Mouse (Mus musculus): Measurements from ENCODE around the gene Armc6. TPM values are rescaled to one million over a fixed set of nuclear protein-coding genes. Genes with fewer than 3 reads are reported as not detected.

Armc6 gene
- polyA plus RNA-seq, 1 experiment from 2014 or later = 31.5 TPM

DNA sequence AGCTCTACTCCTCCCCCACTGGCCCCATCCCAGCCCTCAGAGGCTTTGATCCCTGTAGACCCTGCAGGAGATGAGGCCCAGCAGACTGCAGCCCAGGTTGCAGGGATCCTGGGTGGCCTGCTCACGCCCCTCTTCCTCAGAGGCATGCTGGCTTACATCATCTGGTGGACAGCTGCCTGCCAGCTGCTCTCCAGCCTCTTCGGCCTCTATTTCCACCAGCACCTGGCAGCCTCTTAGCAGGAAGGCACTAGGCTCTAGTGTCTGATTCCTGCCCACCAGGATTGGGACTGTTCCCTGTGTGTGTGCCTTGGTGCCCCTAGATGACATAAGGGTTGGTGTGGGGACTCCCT, 52.4 kb downstream of the Armc6 start:
- no peak overlapping the region for H3K27ac ChIP-seq (ENCODE audit: low read length)
- H3K4me2 ChIP-seq (replicated peaks; ENCODE audit: low read depth, low read length) = no peak overlapping the region
- no peak for ATAC-seq (ENCODE audit: low FRiP score, low TSS enrichment)
- 41% methylated on average over 2 of the region's 2 CpGs for WGBS
- no peak overlapping the region for H3K9ac ChIP-seq (replicated peaks; ENCODE audit: low read length)
- no peaks in the 10 kb centered on the region for H3K4me1 ChIP-seq (ENCODE audit: insufficient read depth, low read length)
- H3K27me3 ChIP-seq (ENCODE audit: insufficient read depth, low read length) = no peaks in the 10 kb centered on the region
- no peaks in the 10 kb centered on the region for H3K9me3 ChIP-seq (ENCODE audit: low read length)
- no peak overlapping the region for H3K4me3 ChIP-seq (ENCODE audit: low read length)
- peaks cover 14% of the 10 kb centered on the region; the same call in 1 of the 2 replicates for H3K36me3 ChIP-seq (ENCODE audit: insufficient read depth, low read length)

DNA sequence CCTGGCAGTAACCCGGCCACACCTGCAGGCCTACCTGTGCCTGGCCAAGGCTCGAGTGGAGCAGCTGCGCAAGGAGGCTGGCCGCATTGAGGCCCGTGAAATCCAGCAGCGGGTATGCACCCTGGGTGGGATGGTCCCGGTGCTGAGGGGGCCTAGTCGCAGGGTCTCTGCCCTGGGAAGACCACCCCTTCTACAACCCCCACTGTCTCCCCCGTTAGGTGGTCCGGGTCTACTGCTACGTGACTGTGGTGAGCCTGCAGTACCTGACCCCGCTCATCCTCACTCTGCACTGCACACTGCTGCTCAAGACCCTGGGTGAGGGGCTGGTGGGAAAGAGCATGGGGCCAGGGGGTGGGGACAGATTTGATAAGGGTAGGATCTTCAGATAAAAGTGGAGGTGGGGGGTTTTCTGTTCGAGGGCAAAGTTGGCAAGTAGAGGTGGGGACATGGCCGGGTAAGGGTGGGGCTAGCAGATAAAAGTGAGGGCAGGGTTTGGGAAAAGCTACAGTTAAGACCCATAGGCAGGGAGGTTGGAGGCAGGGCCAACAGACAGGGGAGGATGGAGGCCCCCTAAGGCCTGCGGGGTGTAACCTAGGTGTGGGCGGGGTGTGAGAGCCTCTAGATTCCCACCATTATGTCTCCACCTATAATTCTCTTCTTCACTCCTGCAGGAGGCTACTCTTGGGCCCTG, 52.9 kb downstream of the Armc6 start:
- H3K27ac ChIP-seq (ENCODE audit: low read length) = no peak overlapping the region
- H3K27me3 ChIP-seq (ENCODE audit: insufficient read depth, low read length) = no peaks in the 10 kb centered on the region
- no peak overlapping the region for H3K9ac ChIP-seq (replicated peaks; ENCODE audit: low read length)
- WGBS = 59% methylated on average over 16 of the region's 16 CpGs
- H3K4me1 ChIP-seq (ENCODE audit: insufficient read depth, low read length) = no peaks in the 10 kb centered on the region
- no peak overlapping the region for H3K4me2 ChIP-seq (replicated peaks; ENCODE audit: low read depth, low read length)
- ATAC-seq (ENCODE audit: low FRiP score, low TSS enrichment) = no peak
- no peaks in the 10 kb centered on the region for H3K9me3 ChIP-seq (ENCODE audit: low read length)
- H3K4me3 ChIP-seq (ENCODE audit: low read length) = no peak overlapping the region
- H3K36me3 ChIP-seq (ENCODE audit: insufficient read depth, low read length) = peaks cover 19% of the 10 kb centered on the region; the same call in 1 of the 2 replicates

GRCm38 (mm10) chr8:70179082-70179481, 55.2 kb downstream of the Armc6 start:
- Histone ChIP-seq H3K4me2 (replicated peaks; ENCODE audit: low read depth, low read length) (no peak overlapping the region), H3K4me3 (ENCODE audit: low read length) (no peak overlapping the region), H3K27me3 (ENCODE audit: insufficient read depth, low read length) (no peaks in the 10 kb centered on the region), H3K36me3 (ENCODE audit: insufficient read depth, low read length) (peaks cover 19% of the 10 kb centered on the region; the same call in 1 of the 2 replicates), H3K4me1 (ENCODE audit: insufficient read depth, low read length) (no peaks in the 10 kb centered on the region), H3K9me3 (ENCODE audit: low read length) (no peaks in the 10 kb centered on the region), H3K27ac (ENCODE audit: low read length) (no peak overlapping the region), H3K9ac (replicated peaks; ENCODE audit: low read length) (no peak overlapping the region)
- no peak for ATAC-seq (ENCODE audit: low FRiP score, low TSS enrichment)
- 93% methylated on average over 4 of the region's 4 CpGs for WGBS

- Histone ChIP-seq H3K4me3 (ENCODE audit: low read length) (no peak overlapping the region), H3K27ac (ENCODE audit: low read length) (no peak overlapping the region), H3K9me3 (ENCODE audit: low read length) (no peaks in the 10 kb centered on the region), H3K9ac (replicated peaks; ENCODE audit: low read length) (no peak overlapping the region), H3K27me3 (ENCODE audit: insufficient read depth, low read length) (no peaks in the 10 kb centered on the region), H3K4me2 (replicated peaks; ENCODE audit: low read depth, low read length) (no peak overlapping the region), H3K4me1 (ENCODE audit: insufficient read depth, low read length) (0 out of 2 replicates have a peak, but pooled peaks cover 3% of the 10 kb centered on the region), H3K36me3 (ENCODE audit: insufficient read depth, low read length) (peaks cover 19% of the 10 kb centered on the region; the same call in 1 of the 2 replicates)
- ATAC-seq (ENCODE audit: low FRiP score, low TSS enrichment) = no peak
- 89% methylated on average over 2 of the region's 2 CpGs for WGBS
Measured at GRCm38 (mm10) chr8:70178231-70178630, 56.0 kb downstream of the Armc6 start.

GRCm38 (mm10) chr8:70174079-70174478, 60.2 kb downstream of the Armc6 start:
- Histone ChIP-seq H3K4me3 (ENCODE audit: low read length) (no peak overlapping the region), H3K4me2 (replicated peaks; ENCODE audit: low read depth, low read length) (no peak overlapping the region), H3K9ac (replicated peaks; ENCODE audit: low read length) (no peak overlapping the region), H3K27ac (ENCODE audit: low read length) (no peak overlapping the region), H3K4me1 (ENCODE audit: insufficient read depth, low read length) (peaks cover 14% of the 10 kb centered on the region; the same call in 1 of the 2 replicates), H3K27me3 (ENCODE audit: insufficient read depth, low read length) (no peaks in the 10 kb centered on the region), H3K9me3 (ENCODE audit: low read length) (no peaks in the 10 kb centered on the region), H3K36me3 (ENCODE audit: insufficient read depth, low read length) (peaks cover 12% of the 10 kb centered on the region; the same call in 1 of the 2 replicates)
- WGBS = 83% methylated on average over 7 of the region's 7 CpGs
- ATAC-seq (ENCODE audit: low FRiP score, low TSS enrichment) = no peak

DNA sequence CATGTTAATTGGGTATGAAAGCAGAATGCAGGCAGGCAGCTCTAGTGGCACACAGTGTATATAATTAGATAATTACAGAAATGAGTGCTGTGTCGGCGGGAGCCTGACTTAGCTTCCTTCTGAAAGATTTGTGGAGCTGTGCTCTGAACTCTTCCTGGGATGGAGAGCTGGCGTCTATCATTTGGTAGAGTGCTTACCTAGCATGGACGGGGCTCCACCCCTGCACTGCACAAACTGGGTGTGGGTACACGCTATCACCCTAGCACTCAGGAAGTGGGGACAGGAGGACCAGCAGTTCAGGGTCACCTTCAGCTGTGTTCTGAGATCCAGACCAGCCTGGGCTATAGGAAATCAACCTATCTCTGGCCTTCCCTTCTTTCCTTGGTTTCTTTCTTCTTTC, 60.9 kb downstream of the Armc6 start:
- WGBS = 82% methylated on average over 5 of the region's 5 CpGs
- Histone ChIP-seq H3K36me3 (ENCODE audit: insufficient read depth, low read length) (peaks cover 12% of the 10 kb centered on the region; the same call in 1 of the 2 replicates), H3K27me3 (ENCODE audit: insufficient read depth, low read length) (no peaks in the 10 kb centered on the region), H3K9ac (replicated peaks; ENCODE audit: low read length) (no peak overlapping the region), H3K4me1 (ENCODE audit: insufficient read depth, low read length) (peaks cover 14% of the 10 kb centered on the region; the same call in 1 of the 2 replicates), H3K4me3 (ENCODE audit: low read length) (no peak overlapping the region), H3K9me3 (ENCODE audit: low read length) (no peaks in the 10 kb centered on the region), H3K27ac (ENCODE audit: low read length) (no peak overlapping the region), H3K4me2 (replicated peaks; ENCODE audit: low read depth, low read length) (0 out of 2 replicates have a peak overlapping the region, but pooled peaks have one; percentile 66)
- ATAC-seq (ENCODE audit: low FRiP score, low TSS enrichment) = no peak

- Histone ChIP-seq H3K27me3 (ENCODE audit: insufficient read depth, low read length) (peaks cover 2% of the 10 kb centered on the region), H3K4me3 (ENCODE audit: low read length) (peak within 1 kb of the TSS; percentile 72), H3K36me3 (ENCODE audit: insufficient read depth, low read length) (peaks cover 7% of the 10 kb centered on the region; the same call in 1 of the 2 replicates), H3K9me3 (ENCODE audit: low read length) (no peaks in the 10 kb centered on the region), H3K9ac (replicated peaks; ENCODE audit: low read length) (peak within 1 kb of the TSS; percentile 81), H3K27ac (ENCODE audit: low read length) (peak within 1 kb of the TSS; percentile 25), H3K4me2 (replicated peaks; ENCODE audit: low read depth, low read length) (peak within 1 kb of the TSS; percentile 66), H3K4me1 (ENCODE audit: insufficient read depth, low read length) (peaks cover 14% of the 10 kb centered on the region; the same call in 1 of the 2 replicates)
- 2% methylated on average over 27 of the region's 27 CpGs for WGBS
- peak; percentile 96 for ATAC-seq (ENCODE audit: low FRiP score, low TSS enrichment)
Measured at GRCm38 (mm10) chr8:70172043-70172681, 62.1 kb downstream of the Armc6 start, which contains the start of gene Tmem161a. Tmem161a (plus strand) TSS chr8:70172356.

DNA sequence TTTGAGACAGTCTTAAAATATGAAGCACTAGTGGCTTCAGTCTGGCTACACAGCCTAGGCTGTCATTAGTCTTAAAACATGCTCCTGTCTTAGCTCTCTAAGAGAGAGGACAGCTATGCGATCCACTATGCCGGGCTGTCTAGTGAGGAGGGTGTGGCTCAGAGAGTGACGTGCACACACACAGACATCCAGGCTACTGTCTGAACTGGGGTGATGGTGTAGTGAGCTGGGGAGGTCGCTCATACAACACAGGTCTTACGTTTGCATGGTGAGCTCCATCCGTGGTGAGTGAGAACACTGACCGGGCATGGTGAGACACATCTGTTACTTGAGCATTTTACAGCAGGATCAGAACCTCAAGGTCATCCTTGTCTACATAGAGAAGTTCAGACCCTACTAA, 63.0 kb downstream of the Armc6 start:
- H3K9ac ChIP-seq (replicated peaks; ENCODE audit: low read length) = no peak overlapping the region; the same call in 1 of the 2 replicates
- H3K27me3 ChIP-seq (ENCODE audit: insufficient read depth, low read length) = peaks cover 4% of the 10 kb centered on the region
- ATAC-seq (ENCODE audit: low FRiP score, low TSS enrichment) = no peak
- peaks cover 20% of the 10 kb centered on the region for H3K4me1 ChIP-seq (ENCODE audit: insufficient read depth, low read length)
- H3K4me2 ChIP-seq (replicated peaks; ENCODE audit: low read depth, low read length) = peak overlapping the region; percentile 66; the same call in 1 of the 2 replicates
- H3K4me3 ChIP-seq (ENCODE audit: low read length) = no peak overlapping the region
- 73% methylated on average over 7 of the region's 7 CpGs for WGBS
- no peaks in the 10 kb centered on the region for H3K9me3 ChIP-seq (ENCODE audit: low read length)
- peak overlapping the region; percentile 25; the same call in 1 of the 2 replicates for H3K27ac ChIP-seq (ENCODE audit: low read length)
- H3K36me3 ChIP-seq (ENCODE audit: insufficient read depth, low read length) = no peaks in the 10 kb centered on the region

- Histone ChIP-seq H3K36me3 (ENCODE audit: insufficient read depth, low read length) (no peaks in the 10 kb centered on the region), H3K27me3 (ENCODE audit: insufficient read depth, low read length) (peaks cover 6% of the 10 kb centered on the region), H3K4me3 (ENCODE audit: low read length) (no peak overlapping the region), H3K4me2 (replicated peaks; ENCODE audit: low read depth, low read length) (no peak overlapping the region), H3K27ac (ENCODE audit: low read length) (no peak overlapping the region), H3K4me1 (ENCODE audit: insufficient read depth, low read length) (peaks cover 25% of the 10 kb centered on the region), H3K9me3 (ENCODE audit: low read length) (no peaks in the 10 kb centered on the region), H3K9ac (replicated peaks; ENCODE audit: low read length) (no peak overlapping the region)
- 61% methylated on average over 3 of the region's 3 CpGs for WGBS
- ATAC-seq (ENCODE audit: low FRiP score, low TSS enrichment) = no peak
Measured at GRCm38 (mm10) chr8:70170748-70171147, 63.5 kb downstream of the Armc6 start.

Measured in kidney, embryonic 16.5 days (tissue).